Mouse (Mus musculus) heart, postnatal 14 days (tissue): ENCODE measurements at regions not wholly inside any gene's neighbourhood (a gene's known extent, or its start where the extent isn't known, plus 50 kb on each side); places are given as distances from the start of the nearest gene placed in this dataset.

Experiments
- DNase-seq, 2 experiments: peaks; one replicate each; pipeline ENCODE4 v3.0.0; 2021 to 2022
- intact Hi-C: fragments of 180-260 bp; cut with DNase I; formaldehyde crosslinking; loops from one replicate; pipeline ENCODE4 v1.15.1; 2025

GRCm38 (mm10) chr1:21132340-21132739 is 53.3 kb upstream of the Tram2 start:
- DNase-seq = no peak
- intact Hi-C loops = no loop called here

- intact Hi-C loops = no loop called here
- DNase-seq = no peak
These were observed 67.9 kb upstream of the Tram2 start for GRCm38 (mm10) chr1:21146961-21147360.

- intact Hi-C loops = loop anchor here (5.0 to 10.0 kb wide), 5 partner anchors 59 to 547 kb away; partner anchors contain the start of genes Pkhd1 and Tram2
- DNase-seq = peak; percentile 74 to 88
These were observed 56.6 kb upstream of the Tmem14a start for GRCm38 (mm10) chr1:21161742-21162141.

- intact Hi-C loops = loop anchor here (2.0 to 10.0 kb wide), 5 partner anchors 51 to 1101 kb away; partner anchors contain the start of genes Khdc1a, Pkhd1 and Tmem14a
These were observed 52.1 kb upstream of the Tmem14a start for GRCm38 (mm10) chr1:21166287-21166733.

GRCm38 (mm10) chr1:21166762-21167161 is 51.6 kb upstream of the Tmem14a start:
- intact Hi-C loops = loop anchor here (2.0 to 10.0 kb wide), 5 partner anchors 51 to 1101 kb away; partner anchors contain the start of genes Khdc1a, Pkhd1 and Tmem14a
- no peak for DNase-seq

More at GRCm38 (mm10) chr1:21166287-21166733, 52.1 kb upstream of the Tmem14a start:
- peak; percentile 86 to 90 for DNase-seq
